Mouse (Mus musculus) neural tube, embryonic 10.5 days (tissue): ENCODE measurements around the gene Man2c1.

Experiments used
- DNase-seq: peaks from one replicate; pipeline ENCODE4 v3.0.0-alpha.2; 2017; ENCODE audit warnings: low spot score; ENCODE audit errors: extremely low spot score

The Man2c1 gene

GRCm38 (mm10) chr9:57130577-57131433 lies at the start of gene Man2c1:
Man2c1 (plus strand) TSS chr9:57130690.
- DNase-seq = peak; percentile 86

- DNase-seq = no peak
Observed at GRCm38 (mm10) chr9:57082236-57082635, 48.3 kb upstream of the Man2c1 start.

GRCm38 (mm10) chr9:57117261-57117755 lies 13.2 kb upstream of the Man2c1 start:
- no peak for DNase-seq

GRCm38 (mm10) chr9:57129641-57130040 lies 849 bp upstream of the Man2c1 start:
- no peak for DNase-seq

GRCm38 (mm10) chr9:57137246-57137645 lies 6.8 kb downstream of the Man2c1 start:
- no peak for DNase-seq

- no peak for DNase-seq
Observed at GRCm38 (mm10) chr9:57137777-57138176, 7.3 kb downstream of the Man2c1 start.

- DNase-seq = no peak
Observed at GRCm38 (mm10) chr9:57138507-57138906, 8.0 kb downstream of the Man2c1 start.

GRCm38 (mm10) chr9:57139110-57139509 lies 8.6 kb downstream of the Man2c1 start:
- DNase-seq = no peak

GRCm38 (mm10) chr9:57139571-57139970 lies 9.1 kb downstream of the Man2c1 start:
- no peak for DNase-seq

GRCm38 (mm10) chr9:57141417-57142353 lies 11.2 kb downstream of the Man2c1 start:
- DNase-seq = no peak

- no peak for DNase-seq
Observed at GRCm38 (mm10) chr9:57143212-57143611, 12.7 kb downstream of the Man2c1 start.

- no peak for DNase-seq
Observed at GRCm38 (mm10) chr9:57144830-57145229, 14.3 kb downstream of the Man2c1 start.

GRCm38 (mm10) chr9:57146451-57147066 lies 16.1 kb downstream of the Man2c1 start:
- DNase-seq = no peak

GRCm38 (mm10) chr9:57147205-57148143 lies 17.0 kb downstream of the Man2c1 start:
- DNase-seq = peak; percentile 25

GRCm38 (mm10) chr9:57148144-57148878 lies 17.8 kb downstream of the Man2c1 start, which contains the start of gene Neil1:
Neil1 (minus strand) TSS chr9:57148305.
- peak; percentile 82 for DNase-seq

GRCm38 (mm10) chr9:57149021-57149420 lies 18.5 kb downstream of the Man2c1 start:
- DNase-seq = no peak

- DNase-seq = no peak
Observed at GRCm38 (mm10) chr9:57150192-57150591, 19.7 kb downstream of the Man2c1 start.

- DNase-seq = no peak
Observed at GRCm38 (mm10) chr9:57152331-57152730, 21.8 kb downstream of the Man2c1 start.

- DNase-seq = no peak
Observed at GRCm38 (mm10) chr9:57156383-57156782, 25.9 kb downstream of the Man2c1 start.

GRCm38 (mm10) chr9:57156823-57157222 lies 26.3 kb downstream of the Man2c1 start:
- DNase-seq = no peak
